Mouse (Mus musculus) lung, adult 2 months (tissue): ENCODE data around the gene Celf1. TPM values are rescaled to one million over a fixed set of nuclear protein-coding genes. Genes with fewer than 3 reads are reported as not detected.
"Not testable (repeated sequence)": the region's sequence is repeated elsewhere in the genome, so short reads cannot be mapped to it uniquely, and the experiment has no call there.

Experiments used
- DNase-seq: peaks from one replicate; pipeline ENCODE4 v3.0.0; 2022
- H3K4me1 ChIP-seq: fragments of 200-500 bp; 2 replicates; pipeline ENCODE4 v1.6.1; 2011; ENCODE audit warnings: low read length; ENCODE audit not compliant: control insufficient read depth, insufficient read depth
- H3K4me3 ChIP-seq: fragments of 200-500 bp; replicated peaks from 2 replicates; pipeline ENCODE3; 2011; ENCODE audit warnings: low read depth, mild to moderate bottlenecking, control low read depth, low read length; ENCODE audit errors: extremely low read depth
- CTCF ChIP-seq: fragments of 200-500 bp; IDR thresholded peaks from 2 replicates; pipeline ENCODE4 v1.5.1; 2011; ENCODE audit warnings: mild to moderate bottlenecking, low read length, control low read depth; ENCODE audit not compliant: insufficient read depth
- POLR2A ChIP-seq: fragments of 200-500 bp; IDR thresholded peaks from 2 replicates; pipeline ENCODE4 v1.6.1; 2011; ENCODE audit warnings: low read depth, mild to moderate bottlenecking, control low read depth, low read length, borderline replicate concordance; ENCODE audit errors: extremely low read depth
- WGBS: fragments of 180-500 bp; shearing (Covaris S2); methylation state at CpG from one replicate; pipeline ENCODE4 v1.1.7; 2018; 5-methylcytosine and 5-hydroxymethylcytosine counted together
- polyA plus RNA-seq: library from polyadenylated mRNA; depleted of rRNA; stranded (reverse); fragments of >200 nt; gene quantifications from 2 replicates; pipeline ENCODE4 v1.2.3, GENCODE M21; 2012; rRNA removed

Celf1 gene
- 31.1 and 36.2 TPM in 2 replicates for polyA plus RNA-seq

GRCm38 (mm10) chr2:90940233-90941229 lies at the start of gene Celf1:
Gene Celf1, plus strand, starts transcription at chr2:90940382.
- Histone ChIP-seq H3K4me1 (peaks cover 14% of the 10 kb centered on the region), H3K4me3 (peak within 1 kb of the TSS; percentile 87)
- TF ChIP-seq CTCF (peak; percentile 33; the same call in 1 of the 2 replicates), POLR2A (0 out of 2 replicates have a peak, but pooled peaks have one; percentile 28)
- WGBS, result under 1% methylated on average over 100 of the region's 113 CpGs
- DNase-seq, result peak; percentile 78

- WGBS, result 79% methylated on average over 6 of the region's 6 CpGs
- TF ChIP-seq CTCF (no peak), POLR2A (no peak)
Measured at GRCm38 (mm10) chr2:90893673-90894298, 46.4 kb upstream of the Celf1 start.

GRCm38 (mm10) chr2:90894299-90894677 lies 45.9 kb upstream of the Celf1 start:
- not testable (repeated sequence) for H3K4me1 ChIP-seq, H3K4me3 ChIP-seq, DNase-seq
- 86% methylated on average over 3 of the region's 3 CpGs for WGBS

More at GRCm38 (mm10) chr2:90893673-90894298, 46.4 kb upstream of the Celf1 start:
- DNase-seq, result no peak
- Histone ChIP-seq H3K4me1 (no peaks in the 10 kb centered on the region), H3K4me3 (no peak overlapping the region)

GRCm38 (mm10) chr2:90903398-90903797 lies 36.8 kb upstream of the Celf1 start:
- no peak for DNase-seq
- TF ChIP-seq POLR2A (no peak), CTCF (no peak)
- 54% methylated on average over 2 of the region's 2 CpGs for WGBS
- Histone ChIP-seq H3K4me1 (peaks cover 7% of the 10 kb centered on the region), H3K4me3 (no peak overlapping the region)

- DNase-seq, result peak; percentile 87
- Histone ChIP-seq H3K4me1 (peaks cover 7% of the 10 kb centered on the region), H3K4me3 (peak within 1 kb of the TSS; percentile 73)
- WGBS, result under 1% methylated on average over 42 of the region's 43 CpGs
- TF ChIP-seq POLR2A, result peak; percentile 87
- TF ChIP-seq CTCF, result no peak
Measured at GRCm38 (mm10) chr2:90904076-90904855, 35.9 kb upstream of the Celf1 start, which contains the start of the genes Kbtbd4 and Ndufs3. Gene Kbtbd4, plus strand, starts transcription at chr2:90904740. Gene Ndufs3, minus strand, starts transcription at chr2:90904827.

- DNase-seq, result no peak
- peaks cover 7% of the 10 kb centered on the region for H3K4me1 ChIP-seq
- WGBS, result under 1% methylated on average over 21 of the region's 21 CpGs
Measured at GRCm38 (mm10) chr2:90904856-90905224, 35.3 kb upstream of the Celf1 start.

GRCm38 (mm10) chr2:90906721-90907120 lies 33.5 kb upstream of the Celf1 start:
- Histone ChIP-seq H3K4me1 (peaks cover 7% of the 10 kb centered on the region), H3K4me3 (no peak overlapping the region)
- no peak for DNase-seq
- 80% methylated on average over 2 of the region's 2 CpGs for WGBS
- TF ChIP-seq CTCF (no peak), POLR2A (no peak)

More at GRCm38 (mm10) chr2:90904856-90905224, 35.3 kb upstream of the Celf1 start:
- H3K4me3 ChIP-seq, result peak overlapping the region; percentile 73
- TF ChIP-seq POLR2A (no peak), CTCF (no peak)

GRCm38 (mm10) chr2:90910861-90911260 lies 29.3 kb upstream of the Celf1 start:
- peaks cover 7% of the 10 kb centered on the region for H3K4me1 ChIP-seq
- TF ChIP-seq CTCF, result no peak
- no peak for TF ChIP-seq POLR2A
- 64% methylated on average over 1 of the region's 1 CpGs for WGBS
- no peak overlapping the region for H3K4me3 ChIP-seq
- no peak for DNase-seq

- DNase-seq, result no peak
- Histone ChIP-seq H3K4me1 (peaks cover 10% of the 10 kb centered on the region), H3K4me3 (no peak overlapping the region)
- 54% methylated on average over 1 of the region's 1 CpGs for WGBS
- TF ChIP-seq POLR2A, result no peak
- no peak for TF ChIP-seq CTCF
Measured at GRCm38 (mm10) chr2:90911668-90912067, 28.5 kb upstream of the Celf1 start.
